Mouse (Mus musculus) stomach, postnatal 0 days (tissue): ENCODE data around the gene Hectd4.

Experiments
- CTCF ChIP-seq: IDR thresholded peaks from 2 replicates; pipeline ENCODE4 v1.5.1; 2016; ENCODE audit warnings: antibody characterized with exemption, low read depth, mild to moderate bottlenecking, moderate library complexity
- EP300 ChIP-seq: optimal IDR thresholded peaks from 2 replicates; pipeline ENCODE3; 2016; ENCODE audit warnings: antibody characterized with exemption

DNA sequence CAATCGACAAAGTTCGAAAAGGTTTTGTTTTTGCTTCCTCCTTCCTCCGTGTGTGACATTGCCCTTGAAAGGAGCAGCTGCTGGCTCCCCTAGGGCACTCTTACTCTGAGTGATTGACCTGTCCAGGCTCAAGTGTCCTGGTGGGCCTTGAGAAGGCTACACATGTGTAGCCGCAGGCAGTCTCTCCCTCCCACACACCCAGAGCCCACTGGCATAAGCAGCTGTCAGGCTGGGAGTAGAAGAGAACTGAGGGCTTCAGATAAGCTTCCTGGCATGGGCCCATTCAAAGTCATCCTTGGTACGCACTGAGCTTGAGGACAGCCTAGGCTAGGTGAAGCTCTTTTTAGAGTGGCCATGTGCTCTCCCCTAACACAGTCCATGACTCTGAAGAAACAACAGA is 114.4 kb downstream of the Hectd4 start:
- no peak for TF ChIP-seq CTCF
- TF ChIP-seq EP300, result no peak
